Mouse (Mus musculus) thymus, adult 2 months (tissue): ENCODE results near the gene Peak1.

Experiments
- CTCF ChIP-seq: fragments of 200-500 bp; IDR thresholded peaks from 2 replicates; pipeline ENCODE4 v1.5.1; 2012; ENCODE audit warnings: mild to moderate bottlenecking, control low read depth, low read length, moderate library complexity, borderline replicate concordance; ENCODE audit not compliant: control insufficient read depth, poor library complexity, insufficient read depth; ENCODE audit errors: extremely low read depth
- POLR2A ChIP-seq: fragments of 200-500 bp; IDR thresholded peaks from 2 replicates; pipeline ENCODE4 v1.6.1; 2012; ENCODE audit warnings: mild to moderate bottlenecking, low read length, control low read depth, moderate library complexity; ENCODE audit not compliant: control insufficient read depth, poor library complexity, insufficient read depth; ENCODE audit errors: extremely low read depth

DNA sequence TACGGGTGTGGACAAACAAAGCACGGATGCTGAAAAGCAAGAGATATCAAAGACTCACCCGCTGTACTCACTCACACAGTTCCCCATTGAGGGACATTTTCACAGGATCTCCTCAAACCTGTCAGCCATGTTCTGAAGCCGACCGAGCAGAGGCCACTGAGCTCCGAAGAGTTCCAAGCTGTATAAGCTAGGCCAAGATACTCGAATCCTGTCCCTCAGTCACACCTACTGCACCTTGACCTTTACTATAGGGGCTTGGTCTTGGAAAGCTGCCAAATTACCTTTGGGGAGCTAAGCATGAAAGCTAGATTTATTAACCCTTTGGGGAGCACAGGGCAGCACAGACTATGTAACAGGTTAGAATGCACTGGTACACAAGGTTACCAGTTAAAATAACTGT lies 174.0 kb downstream of the Peak1 start:
- TF ChIP-seq POLR2A (no peak), CTCF (no peak)
